Mouse (Mus musculus) thymus, adult 2 months (tissue): ENCODE data around the gene Olfr1426. TPM values are rescaled to one million over a fixed set of nuclear protein-coding genes. Genes with fewer than 3 reads are reported as not detected.
"Not testable (repeated sequence)": the region's sequence is repeated elsewhere in the genome, so short reads cannot be mapped to it uniquely, and the experiment has no call there.

Source experiments
- DNase-seq: peaks from one replicate; pipeline ENCODE4 v3.0.0; 2021
- H3K27ac ChIP-seq: fragments of 200-500 bp; 2 replicates; pipeline ENCODE4 v1.5.1; 2012; ENCODE audit warnings: low read length, control low read depth; ENCODE audit not compliant: control insufficient read depth, insufficient read depth
- H3K27me3 ChIP-seq: fragments of 200-500 bp; 2 replicates; pipeline ENCODE4 v1.6.1; 2012; ENCODE audit warnings: mild to moderate bottlenecking, low read length, moderate library complexity, mixed read lengths; ENCODE audit not compliant: control insufficient read depth, insufficient read depth
- H3K36me3 ChIP-seq: fragments of 200-500 bp; 2 replicates; pipeline ENCODE4 v1.6.1; 2012; ENCODE audit warnings: mild to moderate bottlenecking, low read length, moderate library complexity; ENCODE audit not compliant: control insufficient read depth, insufficient read depth
- H3K4me1 ChIP-seq: fragments of 200-500 bp; replicated peaks from 2 replicates; pipeline ENCODE4 v1.6.1; 2012; ENCODE audit warnings: low read length; ENCODE audit not compliant: control insufficient read depth, insufficient read depth
- H3K4me3 ChIP-seq: fragments of 200-500 bp; 2 replicates; pipeline ENCODE4 v1.5.1; 2012; ENCODE audit warnings: mild to moderate bottlenecking, low read length, control low read depth, moderate library complexity; ENCODE audit not compliant: control insufficient read depth, insufficient read depth
- CTCF ChIP-seq: fragments of 200-500 bp; IDR thresholded peaks from 2 replicates; pipeline ENCODE4 v1.5.1; 2012; ENCODE audit warnings: mild to moderate bottlenecking, control low read depth, low read length, moderate library complexity, borderline replicate concordance; ENCODE audit not compliant: control insufficient read depth, poor library complexity, insufficient read depth; ENCODE audit errors: extremely low read depth
- POLR2A ChIP-seq: fragments of 200-500 bp; IDR thresholded peaks from 2 replicates; pipeline ENCODE4 v1.6.1; 2012; ENCODE audit warnings: mild to moderate bottlenecking, low read length, control low read depth, moderate library complexity; ENCODE audit not compliant: control insufficient read depth, poor library complexity, insufficient read depth; ENCODE audit errors: extremely low read depth
- WGBS: fragments of 180-500 bp; shearing (Covaris S2); methylation state at CpG from one replicate; pipeline ENCODE4 v1.1.7; 2018; 5-methylcytosine and 5-hydroxymethylcytosine counted together
- polyA plus RNA-seq: library from polyadenylated mRNA; depleted of rRNA; stranded (reverse); fragments of >200 nt; gene quantifications from 2 replicates; pipeline ENCODE4 v1.2.3, GENCODE M21; 2012; rRNA removed

Gene Olfr1426
- polyA plus RNA-seq, 1 experiment: not detected

DNA sequence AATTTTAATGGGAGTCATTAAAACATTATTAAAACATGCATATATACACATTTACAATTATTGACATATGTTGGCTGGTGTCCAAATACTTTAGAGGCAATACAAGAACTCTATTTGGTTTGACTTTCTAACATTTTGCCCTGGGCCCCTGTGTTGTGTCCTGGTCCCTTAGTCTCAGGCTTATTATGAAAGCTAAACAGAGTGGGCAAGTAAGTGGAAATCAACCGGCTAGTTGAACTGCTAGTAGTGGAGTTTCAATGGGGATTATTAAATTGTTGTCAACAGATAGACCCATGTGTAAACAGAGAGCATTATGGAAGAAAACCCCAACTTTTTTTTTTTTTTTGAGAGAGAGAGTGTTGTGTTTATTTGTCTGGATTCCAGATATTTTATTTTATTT is 29.2 kb downstream of the Olfr1426 start, which contains the start of gene Olfr1424:
TSS of gene Olfr1424 (minus strand) at position 101 of the 400 bp plus-strand sequence.
- WGBS: 100% methylated on average over 1 of the region's 1 CpGs
- not testable (repeated sequence) for H3K27me3 ChIP-seq, DNase-seq, H3K4me3 ChIP-seq, H3K4me1 ChIP-seq, H3K36me3 ChIP-seq, H3K27ac ChIP-seq

DNA sequence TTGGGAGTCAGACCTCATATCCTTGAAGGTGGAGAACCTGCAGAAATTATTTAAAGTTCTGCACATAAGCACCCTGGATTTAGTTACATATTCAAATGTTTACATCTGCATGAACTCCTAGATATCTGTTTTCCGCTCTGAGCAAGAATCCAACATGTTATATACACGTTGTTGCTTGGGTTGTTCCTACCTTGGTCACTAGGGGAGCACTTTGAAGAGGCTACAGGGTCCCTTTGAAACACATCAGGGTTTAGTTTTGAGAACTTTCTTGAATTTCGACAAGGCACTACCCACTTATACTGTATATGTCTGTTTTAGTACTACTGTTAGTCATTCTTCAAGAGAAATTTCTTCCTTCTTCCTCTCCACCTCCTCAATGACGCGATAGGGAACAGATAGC is 48.6 kb downstream of the Olfr1426 start:
- Histone ChIP-seq H3K27ac (no peak overlapping the region), H3K4me3 (no peak overlapping the region), H3K4me1 (no peaks in the 10 kb centered on the region), H3K27me3 (no peaks in the 10 kb centered on the region), H3K36me3 (no peaks in the 10 kb centered on the region)
- no peak for DNase-seq
- 94% methylated on average over 5 of the region's 5 CpGs for WGBS
- TF ChIP-seq CTCF: no peak
- TF ChIP-seq POLR2A: no peak

DNA sequence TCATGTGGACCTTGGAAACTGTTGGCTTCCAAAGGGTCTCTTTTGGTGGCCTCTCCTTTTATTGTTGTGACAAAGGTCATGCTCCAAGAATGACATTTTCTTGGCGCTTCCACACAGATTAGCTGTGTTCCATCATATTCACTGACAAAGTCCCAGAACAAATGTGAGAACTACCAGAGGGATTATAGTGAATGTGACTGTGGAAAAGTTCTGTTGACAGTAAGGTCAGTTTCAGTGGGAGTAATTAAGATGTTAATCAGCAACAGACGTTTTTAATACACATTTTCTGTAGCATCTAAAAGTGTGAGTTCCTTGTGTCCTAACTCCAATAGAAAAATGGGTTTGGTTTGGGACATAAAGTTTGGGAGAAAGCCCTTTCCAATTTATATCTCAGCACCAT is 50.6 kb downstream of the Olfr1426 start, which contains the start of gene Olfr1423:
TSS of gene Olfr1423 (minus strand) at position 101 of the 400 bp plus-strand sequence.
- TF ChIP-seq CTCF (no peak), POLR2A (no peak)
- Histone ChIP-seq H3K36me3 (no peaks in the 10 kb centered on the region), H3K4me3 (no peak within 1 kb of the TSS), H3K27me3 (no peaks in the 10 kb centered on the region), H3K4me1 (no peaks in the 10 kb centered on the region), H3K27ac (no peak within 1 kb of the TSS)
- no peak for DNase-seq
- 78% methylated on average over 2 of the region's 2 CpGs for WGBS

DNA sequence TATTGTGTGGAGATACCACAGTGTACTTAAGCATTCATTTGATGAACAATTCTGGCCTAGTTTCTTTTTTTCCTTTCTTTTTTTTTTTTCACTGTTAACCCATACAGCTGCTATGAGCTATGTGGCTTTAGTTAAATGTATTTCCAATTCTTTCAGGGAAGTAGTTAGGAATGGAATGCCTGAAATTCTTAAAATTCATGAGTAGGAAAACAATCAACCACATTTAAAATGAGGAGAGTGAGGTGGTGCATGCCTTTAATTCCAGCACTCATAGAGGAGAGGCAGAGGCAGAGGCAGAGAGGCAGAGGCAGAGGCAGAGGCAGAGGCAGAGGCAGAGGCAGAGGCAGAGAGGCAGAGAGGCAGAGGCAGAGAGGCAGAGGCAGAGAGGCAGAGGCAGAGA is 54.1 kb downstream of the Olfr1426 start:
- no peak overlapping the region for H3K4me3 ChIP-seq
- H3K27ac ChIP-seq: no peak overlapping the region
- DNase-seq: no peak
- no peaks in the 10 kb centered on the region for H3K27me3 ChIP-seq
- H3K4me1 ChIP-seq: no peaks in the 10 kb centered on the region
- no peaks in the 10 kb centered on the region for H3K36me3 ChIP-seq
- TF ChIP-seq POLR2A (no peak), CTCF (no peak)

Other genes with a start within 250 kb of the Olfr1426 start
- gene Olfr1418, start 230.9 kb downstream of the Olfr1426 start, polyA plus RNA-seq: not detected in 2 replicates
- 0.11 TPM in 1 of 2 replicates, not detected in the other for gene Olfr1419, start 216.9 kb downstream of the Olfr1426 start, polyA plus RNA-seq
- not detected in 2 replicates for gene Olfr1420, start 205.4 kb downstream of the Olfr1426 start, polyA plus RNA-seq
- gene Patl1, start 179.6 kb downstream of the Olfr1426 start, polyA plus RNA-seq: 28.1 and 34.4 TPM in 2 replicates
- 23.0 and 24.5 TPM in 2 replicates for gene Osbp, start 126.1 kb downstream of the Olfr1426 start, polyA plus RNA-seq
- not detected in 2 replicates for gene Olfr1423, start 50.7 kb downstream of the Olfr1426 start, polyA plus RNA-seq
- gene Olfr1424, start 29.3 kb downstream of the Olfr1426 start, polyA plus RNA-seq: not detected in 2 replicates
- gene Olfr1425, start 14.3 kb downstream of the Olfr1426 start, polyA plus RNA-seq: not detected in 2 replicates
- not detected in 2 replicates for gene Olfr1427, start 11.3 kb upstream of the Olfr1426 start, polyA plus RNA-seq
- gene Olfr1428, start 23.9 kb upstream of the Olfr1426 start, polyA plus RNA-seq: not detected in 2 replicates
- gene Olfr76, start 31.2 kb upstream of the Olfr1426 start, polyA plus RNA-seq: 0.12 TPM in 1 of 2 replicates, not detected in the other
- not detected in 2 replicates for gene Olfr1555-ps1, start 78.1 kb upstream of the Olfr1426 start, polyA plus RNA-seq
- gene Olfr1431, start 108.6 kb upstream of the Olfr1426 start, polyA plus RNA-seq: not detected in 2 replicates
- not detected in 2 replicates for gene Olfr1432, start 140.6 kb upstream of the Olfr1426 start, polyA plus RNA-seq
- not detected in 2 replicates for gene Olfr262, start 149.6 kb upstream of the Olfr1426 start, polyA plus RNA-seq
- not detected in 2 replicates for gene Olfr235, start 169.0 kb upstream of the Olfr1426 start, polyA plus RNA-seq
- not detected in 2 replicates for gene Olfr1434, start 187.8 kb upstream of the Olfr1426 start, polyA plus RNA-seq
- not detected in 2 replicates for gene Olfr1436, start 207.1 kb upstream of the Olfr1426 start, polyA plus RNA-seq
- gene Olfr1437, start 233.1 kb upstream of the Olfr1426 start, polyA plus RNA-seq: not detected in 2 replicates
- not detected in 2 replicates for gene Olfr1438-ps1, start 243.9 kb upstream of the Olfr1426 start, polyA plus RNA-seq